Mouse (Mus musculus): ENCODE measurements around the gene Lhpp.

Lhpp gene

GRCm38 (mm10) chr7:132682901-132683300 lies 72.5 kb downstream of the Lhpp start:
- no peak for DNase-seq

DNA sequence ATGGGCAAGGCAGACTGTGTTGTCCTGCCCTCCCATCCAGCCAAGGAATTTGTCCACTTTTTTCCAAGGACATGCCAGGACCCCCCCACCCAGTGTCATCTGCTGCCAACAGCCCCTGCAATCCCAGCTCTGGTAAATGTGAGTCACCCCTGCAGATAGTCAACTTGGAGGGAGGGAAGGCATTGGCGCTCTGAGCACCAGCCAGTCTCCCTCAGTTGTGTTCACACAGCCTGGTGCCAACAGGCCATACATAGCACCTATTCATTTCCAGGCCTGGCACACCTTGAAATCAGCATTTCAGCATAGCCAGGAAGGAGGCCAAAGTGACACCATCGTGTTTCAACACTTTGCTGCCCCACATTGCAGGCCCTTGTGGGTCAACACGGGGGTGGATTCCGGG lies 73.5 kb downstream of the Lhpp start:
- DNase-seq: no peak

- no peak for DNase-seq
Measured at GRCm38 (mm10) chr7:132686515-132686914, 76.1 kb downstream of the Lhpp start.

DNA sequence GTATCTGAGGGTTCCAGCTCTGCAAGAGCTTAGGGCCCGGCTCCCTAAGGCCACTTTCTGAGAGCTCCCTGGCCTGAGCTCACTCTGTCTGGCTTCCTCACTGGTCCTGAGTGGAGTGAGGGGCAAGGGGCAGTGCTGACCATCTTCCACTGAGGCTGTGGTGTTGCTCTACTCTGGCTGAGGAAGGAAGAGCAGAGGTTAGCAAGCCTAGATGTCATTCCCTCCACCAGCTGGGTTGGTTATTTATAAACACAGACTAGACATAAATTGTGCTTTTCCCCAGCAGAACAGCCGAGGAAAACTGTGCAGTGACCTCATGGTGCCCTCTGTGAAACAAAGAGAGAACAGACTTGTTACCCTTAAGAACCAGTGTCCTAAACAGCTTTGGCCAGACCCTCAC lies 77.5 kb downstream of the Lhpp start:
- DNase-seq: no peak

GRCm38 (mm10) chr7:132688721-132689120 lies 78.3 kb downstream of the Lhpp start:
- DNase-seq: no peak

DNA sequence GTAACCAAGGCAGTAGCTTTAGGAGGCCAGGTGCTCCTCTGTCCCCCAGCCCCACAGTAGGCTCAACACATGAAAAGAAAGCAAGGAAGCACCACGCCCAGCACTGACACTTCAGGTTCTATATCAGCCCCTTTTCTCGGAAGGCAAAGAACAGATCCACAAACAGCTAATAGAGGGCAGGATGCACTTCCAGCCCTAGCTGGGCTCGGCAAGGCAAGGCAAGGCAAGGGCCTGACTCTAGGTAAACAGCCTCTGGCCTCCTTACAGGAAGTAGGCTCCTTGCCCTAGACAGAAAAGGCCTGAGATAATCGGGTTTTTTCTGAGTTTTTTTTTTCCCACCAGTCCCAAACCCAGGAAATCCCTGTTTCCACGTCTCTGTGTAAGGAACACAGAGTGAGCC lies 79.3 kb downstream of the Lhpp start:
- DNase-seq: no peak

DNA sequence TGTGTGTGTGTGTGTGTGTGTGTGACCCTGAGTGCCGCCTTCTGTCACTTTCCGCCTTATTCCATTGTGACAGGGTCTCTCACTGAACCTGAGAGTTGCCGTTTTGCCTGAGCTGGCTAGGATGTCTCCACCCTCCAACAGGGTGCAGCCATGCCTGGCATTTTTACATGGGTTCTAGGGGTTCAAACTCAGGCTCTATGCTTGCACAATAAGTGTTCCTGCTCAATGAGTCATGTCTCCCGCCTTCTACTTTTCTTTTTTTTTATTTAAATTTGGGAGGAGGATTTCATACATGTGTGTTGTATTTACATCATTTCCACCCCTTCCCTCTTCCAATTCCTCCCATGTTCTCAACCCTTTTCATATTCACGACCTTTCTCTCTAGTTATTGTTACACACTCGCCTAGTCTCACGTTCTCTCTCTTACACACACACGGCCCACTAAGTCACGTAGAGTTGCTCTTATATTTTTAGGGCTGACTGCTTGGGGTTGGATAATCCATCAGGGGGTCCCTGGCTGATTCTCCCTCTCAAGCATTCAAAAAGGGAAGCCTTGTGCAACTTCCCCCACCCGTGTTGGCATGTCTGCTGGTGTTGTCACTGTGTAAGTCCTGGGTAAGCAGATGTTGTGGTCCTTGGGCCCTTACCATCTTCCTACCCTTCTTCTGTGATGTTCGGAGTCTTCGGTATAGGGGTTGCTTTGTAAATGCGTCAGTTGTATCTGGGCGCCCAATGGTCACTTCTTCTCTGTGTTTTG lies 80.5 kb downstream of the Lhpp start:
- DNase-seq: no peak

GRCm38 (mm10) chr7:132692719-132693118 lies 82.3 kb downstream of the Lhpp start:
- DNase-seq: peak; percentile 65

- DNase-seq: no peak
Measured at GRCm38 (mm10) chr7:132693561-132693960, 83.1 kb downstream of the Lhpp start.

- DNase-seq: no peak
Measured at GRCm38 (mm10) chr7:132697258-132697796, 86.9 kb downstream of the Lhpp start.

- DNase-seq: no peak
Measured at GRCm38 (mm10) chr7:132698737-132699136, 88.3 kb downstream of the Lhpp start.

DNA sequence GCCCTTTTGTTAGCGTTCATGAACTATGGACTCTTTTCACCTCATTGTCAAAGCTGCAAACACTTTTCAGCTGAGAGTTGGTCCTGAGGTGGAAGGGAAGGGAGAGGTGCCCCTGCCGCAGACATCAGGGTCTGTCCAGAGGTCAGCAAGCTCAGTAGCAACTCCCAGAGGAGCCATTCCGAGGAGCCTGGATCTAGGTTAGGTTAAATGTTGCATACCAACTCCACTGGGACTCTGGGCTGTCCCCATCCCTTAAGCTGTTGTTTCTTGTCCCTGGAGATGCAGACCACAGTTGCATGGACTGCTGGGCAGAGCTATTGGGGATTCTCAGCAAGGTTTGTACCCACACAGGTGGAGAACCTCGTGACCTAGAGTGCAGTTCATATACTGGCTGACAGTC lies 88.7 kb downstream of the Lhpp start:
- DNase-seq: no peak

DNA sequence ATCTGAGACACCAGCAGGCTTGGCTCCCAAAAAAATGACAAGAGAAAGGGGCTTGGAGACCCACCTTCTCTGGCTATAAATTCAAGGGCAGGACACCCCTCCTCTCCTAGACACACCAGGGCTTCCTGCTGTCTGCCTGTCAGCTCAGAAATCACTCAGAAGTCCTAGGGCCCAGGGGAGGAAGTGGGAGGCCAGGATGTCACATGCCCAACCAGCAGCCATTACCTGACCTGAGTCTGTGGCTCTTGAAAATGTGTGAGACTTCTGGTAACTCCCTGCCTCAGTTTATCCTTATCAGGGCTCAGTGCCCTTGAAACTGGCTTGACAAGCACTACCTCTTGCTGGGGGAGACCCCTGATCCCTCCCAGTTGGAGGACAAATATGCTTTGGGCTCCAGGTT lies 89.2 kb downstream of the Lhpp start:
- no peak for DNase-seq

GRCm38 (mm10) chr7:132700107-132700506 lies 89.7 kb downstream of the Lhpp start:
- no peak for DNase-seq

- DNase-seq: no peak
Measured at GRCm38 (mm10) chr7:132701412-132701811, 91.0 kb downstream of the Lhpp start.

GRCm38 (mm10) chr7:132702024-132702423 lies 91.6 kb downstream of the Lhpp start:
- DNase-seq: no peak

GRCm38 (mm10) chr7:132702492-132703070 lies 92.1 kb downstream of the Lhpp start:
- DNase-seq: no peak

- no peak for DNase-seq
Measured at GRCm38 (mm10) chr7:132703515-132704309, 93.3 kb downstream of the Lhpp start.

- DNase-seq: no peak
Measured at GRCm38 (mm10) chr7:132704310-132704875, 94.0 kb downstream of the Lhpp start.

GRCm38 (mm10) chr7:132705130-132705529 lies 94.7 kb downstream of the Lhpp start:
- no peak for DNase-seq

- DNase-seq: no peak
Measured at GRCm38 (mm10) chr7:132711579-132711978, 101.1 kb downstream of the Lhpp start.

GRCm38 (mm10) chr7:132712044-132712708 lies 101.7 kb downstream of the Lhpp start:
- DNase-seq: no peak

DNA sequence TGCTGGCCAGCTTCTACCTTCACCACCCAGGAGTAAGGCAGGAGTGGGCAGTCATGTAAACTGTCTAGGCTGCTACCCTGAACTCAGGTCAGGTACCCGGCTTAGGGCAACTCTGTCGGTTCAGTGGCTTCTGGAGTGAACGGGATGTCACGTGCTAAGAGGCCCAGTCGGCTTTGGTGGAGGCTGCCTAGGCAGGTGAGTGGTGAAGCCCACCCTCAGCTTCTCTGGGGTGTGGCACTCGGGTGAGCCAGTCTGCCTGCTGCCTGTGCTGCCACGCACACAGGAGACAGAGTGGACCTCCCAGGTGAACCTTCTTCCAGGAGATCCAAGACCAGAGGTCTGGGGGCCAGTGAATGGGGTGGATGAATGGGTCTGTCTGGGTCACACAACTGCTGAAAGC lies 102.5 kb downstream of the Lhpp start:
- no peak for DNase-seq

All from right cerebral cortex, postnatal 4 days (tissue).